Mouse (Mus musculus): ENCODE results near the gene Ifi213.
"Not testable (repeated sequence)": the region's sequence is repeated elsewhere in the genome, so short reads cannot be mapped to it uniquely, and the experiment has no call there.

The Ifi213 gene

DNA sequence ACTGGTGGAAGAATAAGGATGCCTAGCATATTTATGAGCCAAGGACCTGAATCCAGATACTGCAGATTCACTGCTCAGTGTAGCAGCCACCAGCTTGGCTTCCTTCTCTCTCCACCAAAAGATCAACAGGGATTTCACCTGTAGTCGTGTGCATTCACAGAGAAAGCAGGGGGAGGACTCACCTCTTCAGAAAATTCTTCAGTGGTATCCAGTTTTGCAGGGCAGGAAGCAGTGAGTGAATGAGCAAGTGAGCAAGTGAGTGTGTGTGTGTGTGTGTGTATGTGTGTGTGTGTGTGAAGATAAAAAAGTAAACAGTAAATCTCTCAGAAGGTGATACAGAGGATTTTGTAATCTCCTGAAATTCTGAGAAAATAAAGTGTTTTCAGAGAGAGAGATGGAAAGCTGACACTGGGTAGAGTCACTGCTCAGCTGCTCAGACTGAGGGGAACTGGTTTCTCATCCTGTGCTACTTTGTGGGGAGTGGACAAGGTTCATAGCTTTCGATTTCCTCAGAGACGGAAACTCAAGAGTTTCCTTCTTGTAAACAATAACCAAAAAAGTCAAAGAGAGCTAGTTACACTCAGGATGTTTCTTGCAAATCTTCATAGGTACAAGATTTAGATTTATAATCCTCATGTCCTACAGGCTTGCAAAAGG is at the start of gene Ifi213:
TSS of gene Ifi213 (minus strand) at position 437 of the 657 bp plus-strand sequence.
- in situ Hi-C loops (cut with MboI, MseI) = not testable (repeated sequence)

DNA sequence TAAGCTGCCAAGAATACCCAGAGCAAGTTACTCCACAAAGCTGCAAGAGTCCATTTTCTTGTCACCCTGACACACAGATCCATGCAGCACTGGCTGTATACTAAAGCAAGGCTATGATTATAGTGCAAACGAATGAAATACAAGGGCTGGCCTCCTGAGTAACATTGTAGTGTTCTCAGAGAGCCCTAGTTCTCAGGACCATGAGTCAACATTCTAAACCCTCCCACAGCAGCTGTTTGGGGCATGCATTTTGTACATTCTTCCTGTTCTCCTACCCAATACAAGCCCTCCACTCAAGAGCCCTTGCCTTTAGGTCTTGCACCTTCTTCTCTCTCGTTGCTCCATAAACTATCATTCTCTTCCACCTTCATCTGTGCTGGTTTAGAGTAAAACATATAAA is 46.3 kb upstream of the Ifi213 start:
- in situ Hi-C loops (cut with MboI, MseI) = no loop called here

- in situ Hi-C loops (cut with MboI, MseI) = no loop called here
These were observed 35.0 kb upstream of the Ifi213 start for GRCm38 (mm10) chr1:173633969-173634645.

DNA sequence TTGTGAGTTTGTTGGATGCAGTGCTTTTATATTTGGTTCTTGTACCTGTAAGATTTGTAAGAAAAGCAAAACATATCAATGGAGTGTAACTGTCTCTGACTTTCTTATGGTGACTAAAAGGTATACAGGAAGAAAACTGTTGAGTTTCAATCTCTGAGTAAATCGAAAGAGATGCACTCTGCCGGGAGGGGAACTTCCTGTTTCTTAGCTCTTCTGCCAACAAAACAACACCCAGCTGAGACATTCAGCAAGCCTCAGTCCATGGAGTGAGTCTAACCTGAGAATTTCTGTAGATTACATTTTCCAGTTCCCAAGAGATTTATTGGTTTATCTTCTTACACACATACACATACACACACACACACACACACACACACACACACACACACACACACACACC is 31.5 kb upstream of the Ifi213 start, which contains the start of gene Ifi209:
TSS of gene Ifi209 (plus strand) at position 296 of the 400 bp plus-strand sequence.
- in situ Hi-C loops (cut with MboI, MseI) = not testable (repeated sequence)

DNA sequence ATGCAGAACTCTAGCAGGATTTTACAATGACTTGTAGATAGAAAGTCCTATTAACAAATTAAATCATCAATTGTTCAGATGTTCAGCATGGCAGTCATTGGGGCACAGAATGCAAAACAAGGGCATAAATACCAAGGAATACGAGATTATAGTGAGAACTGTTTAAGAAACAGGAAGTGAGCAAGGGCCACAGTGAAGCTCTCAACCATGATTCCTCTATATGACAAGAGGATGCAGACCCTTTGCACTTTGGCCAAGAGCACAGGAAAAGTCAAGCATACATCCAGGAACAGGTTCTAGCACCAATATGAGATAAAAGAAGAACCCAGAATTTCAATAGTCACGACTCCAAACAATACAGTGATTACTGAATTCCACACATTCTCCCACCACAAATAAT is 27.6 kb upstream of the Ifi213 start:
- in situ Hi-C loops (cut with MboI, MseI) = loop anchor here (10.0 kb wide), 1 partner anchor 112 kb away; no protein-coding TSS in a partner anchor

DNA sequence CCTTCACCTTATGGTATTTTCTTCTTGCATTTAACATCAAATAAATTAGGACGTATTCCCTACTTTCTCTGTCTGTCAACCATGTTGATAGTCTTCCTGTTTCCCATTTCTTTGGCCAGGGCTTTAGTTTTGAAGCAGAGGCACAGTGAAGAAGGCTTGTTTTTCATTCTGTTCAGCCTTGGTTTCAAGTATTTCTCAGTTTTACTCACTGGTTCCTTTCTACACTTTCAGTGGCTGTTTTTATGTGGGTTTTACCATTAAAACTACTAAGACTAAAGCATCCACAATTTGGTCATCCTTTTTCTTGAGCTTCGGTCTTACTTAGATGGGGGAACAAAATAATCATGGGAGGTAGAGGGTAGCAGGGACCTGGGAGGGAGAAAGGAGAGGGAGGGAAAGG is 25.0 kb upstream of the Ifi213 start:
- in situ Hi-C loops (cut with MboI, MseI) = loop anchor here (10.0 kb wide), 1 partner anchor 109 kb away; no protein-coding TSS in a partner anchor

DNA sequence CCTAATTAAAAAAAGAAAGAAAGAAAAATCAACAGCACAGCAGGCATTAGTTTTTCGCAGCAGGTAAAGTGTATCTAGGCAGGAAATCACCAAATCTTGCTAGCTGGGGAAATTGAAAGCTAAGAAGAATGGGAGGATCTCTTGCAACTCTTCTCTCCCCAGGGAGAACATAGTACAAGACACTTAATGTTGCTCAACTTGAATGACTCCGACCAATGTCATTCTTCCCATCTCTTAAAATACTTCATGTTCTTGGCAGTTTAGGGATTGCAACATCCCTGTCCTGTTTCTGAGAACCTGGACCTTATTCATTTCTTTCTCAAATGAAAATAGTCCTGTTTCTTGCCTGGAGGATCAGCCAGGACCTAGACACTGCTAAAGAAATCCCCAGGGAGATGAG is 23.1 kb upstream of the Ifi213 start:
- in situ Hi-C loops (cut with MboI, MseI) = loop anchor here (10.0 kb wide), 1 partner anchor 107 kb away; no protein-coding TSS in a partner anchor

DNA sequence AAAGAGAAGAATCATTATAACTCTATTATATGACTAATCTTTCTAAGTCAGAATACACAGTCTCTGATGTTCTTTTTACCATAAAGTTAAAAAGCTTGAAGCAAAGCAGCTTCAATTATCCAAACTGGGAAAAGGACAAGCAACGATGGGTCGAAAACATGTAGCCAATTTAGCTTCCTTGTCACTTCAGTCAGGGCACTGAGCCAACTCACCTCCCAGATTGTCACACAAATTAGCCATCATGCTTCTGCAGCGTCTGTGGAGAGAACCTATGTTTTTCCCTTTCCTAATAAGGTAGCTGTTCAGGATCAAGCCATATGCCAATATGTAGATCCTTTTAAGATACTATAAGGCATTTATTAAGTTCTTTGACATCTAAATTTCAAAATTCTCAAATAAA is 11.2 kb upstream of the Ifi213 start:
- in situ Hi-C loops (cut with MboI, MseI) = not testable (repeated sequence)

DNA sequence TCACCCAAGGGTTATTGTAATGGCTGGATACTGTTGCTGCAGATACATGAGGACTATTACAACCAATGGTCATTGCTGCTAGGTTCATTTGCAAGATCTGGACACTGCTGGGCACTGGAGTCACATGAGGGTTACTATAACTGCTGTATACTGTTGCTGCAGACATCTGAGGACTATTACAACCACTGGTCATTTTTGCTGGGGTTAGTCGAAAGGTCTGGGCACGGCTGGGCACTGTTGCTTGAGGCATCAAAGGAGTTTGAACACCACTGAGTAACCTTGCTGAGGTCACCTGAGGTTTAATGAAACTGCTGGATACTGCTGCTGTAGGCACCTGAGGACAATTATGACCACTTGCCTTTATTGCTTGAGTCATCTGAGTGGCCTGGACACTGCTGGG is 9.4 kb downstream of the Ifi213 start:
- in situ Hi-C loops (cut with MboI, MseI) = not testable (repeated sequence)

- in situ Hi-C loops (cut with MboI, MseI) = no loop called here
These were observed 19.0 kb downstream of the Ifi213 start for GRCm38 (mm10) chr1:173579921-173580585.

- in situ Hi-C loops (cut with MboI, MseI) = no loop called here
These were observed 20.0 kb downstream of the Ifi213 start for GRCm38 (mm10) chr1:173579079-173579478.

GRCm38 (mm10) chr1:173550491-173551050 is 48.5 kb downstream of the Ifi213 start:
- in situ Hi-C loops (cut with MboI, MseI) = not testable (repeated sequence)

GRCm38 (mm10) chr1:173548798-173549197 is 50.3 kb downstream of the Ifi213 start:
- in situ Hi-C loops (cut with MboI, MseI) = not testable (repeated sequence)

- in situ Hi-C loops (cut with MboI, MseI) = not testable (repeated sequence)
These were observed 63.3 kb downstream of the Ifi213 start, which contains the start of gene Ifi214 for GRCm38 (mm10) chr1:173535791-173536190. Gene Ifi214 (minus strand): TSS chr1:173535957.

- in situ Hi-C loops (cut with MboI, MseI) = no loop called here
These were observed 77.6 kb downstream of the Ifi213 start for GRCm38 (mm10) chr1:173521452-173521851.

All from regulatory T cell (primary cell).